Mouse (Mus musculus): Measurements from ENCODE around the gene Olfr1302.

DNA sequence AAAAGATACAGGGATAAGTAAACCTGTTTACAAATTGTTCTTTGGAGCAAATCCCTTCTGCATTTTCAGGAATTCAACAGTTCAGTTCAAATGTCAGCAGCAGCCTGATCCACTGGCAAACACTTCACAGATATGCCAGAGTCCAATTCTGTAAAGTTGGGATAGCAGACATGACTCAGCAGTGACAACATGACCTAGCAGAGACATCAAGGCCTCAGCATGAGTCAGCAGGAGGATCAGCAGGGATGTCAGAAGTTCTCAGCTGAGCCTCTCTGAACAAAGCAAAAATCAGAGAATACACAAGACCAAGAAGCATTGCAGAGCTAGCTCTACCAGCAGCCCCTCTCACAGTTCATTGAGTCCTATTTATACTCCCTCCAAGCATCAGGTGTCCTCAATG, 35.7 kb downstream of the Olfr1302 start:
- TF ChIP-seq TAL1 (IDR thresholded peaks at IDR 0.05; ENCODE audit: low read length) (no peak), GATA1 (IDR thresholded peaks at IDR 0.05; ENCODE audit: low read length) (no peak)

All from erythroblast, embryonic 14.5 days (primary cell).